Mouse (Mus musculus): ENCODE measurements around the gene Birc3. TPM values are rescaled to one million over a fixed set of nuclear protein-coding genes. Genes with fewer than 3 reads are reported as not detected.
A peak's percentile ranks its signal among the peaks of the same experiment; 100 is the strongest.
"Not testable (repeated sequence)": the region's sequence is repeated elsewhere in the genome, so short reads cannot be mapped to it uniquely, and the experiment has no call there.

Birc3 gene
- polyA plus RNA-seq, 1 experiment from 2014 or later, result 6.8 TPM

DNA sequence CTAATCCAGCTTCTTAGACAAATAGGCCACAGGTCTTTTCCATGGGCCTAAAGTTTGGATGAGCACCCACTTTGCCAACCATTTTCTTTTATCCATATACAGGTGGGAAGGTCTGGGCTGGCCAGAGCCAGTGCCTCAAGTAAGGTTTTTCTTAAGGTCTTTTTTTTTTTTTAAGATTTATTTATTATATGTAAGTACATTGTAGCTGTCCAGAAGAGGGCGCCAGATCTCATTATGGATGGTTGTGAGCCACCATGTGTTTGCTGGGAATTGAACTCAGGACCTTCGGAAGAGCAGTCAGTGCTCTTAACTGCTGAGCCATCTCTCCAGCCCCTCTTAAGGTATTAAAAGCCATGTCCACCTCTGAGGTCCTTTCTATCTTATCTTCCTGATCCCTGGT is 6.0 kb downstream of the Birc3 start:
- ATAC-seq (ENCODE audit: insufficient number of reproducible peaks, insufficient read depth, low FRiP score, low TSS enrichment, low read depth); H3K4me2 ChIP-seq; H3K27me3 ChIP-seq; H3K4me3 ChIP-seq (replicated peaks); H3K9ac ChIP-seq (replicated peaks); H3K4me1 ChIP-seq (replicated peaks); H3K9me3 ChIP-seq; H3K36me3 ChIP-seq; H3K27ac ChIP-seq: not testable (repeated sequence)
- WGBS, result 87% methylated on average over 2 of the region's 2 CpGs

DNA sequence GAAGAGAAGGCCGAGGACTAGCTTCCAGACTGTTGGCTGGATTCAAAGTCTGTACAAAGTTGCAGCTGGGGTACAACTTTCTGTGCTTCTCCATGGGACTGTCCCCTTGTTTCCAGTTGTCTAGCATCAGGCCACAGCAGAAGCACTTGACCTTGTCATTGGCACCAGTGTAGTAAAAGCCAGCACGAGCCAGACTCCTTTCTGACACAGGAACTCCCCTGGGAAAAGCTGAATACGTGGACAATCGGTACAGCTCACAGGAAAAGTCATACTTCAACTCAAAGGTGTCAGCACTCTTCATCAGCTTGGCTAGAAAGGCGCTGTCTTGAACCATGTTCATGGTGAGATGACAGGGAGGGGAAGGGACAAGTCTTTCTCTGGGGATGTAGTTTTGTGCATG is 12.0 kb downstream of the Birc3 start:
- WGBS, result 89% methylated on average over 5 of the region's 5 CpGs
- peaks cover 9% of the 10 kb centered on the region; the same call in 1 of the 2 replicates for H3K36me3 ChIP-seq
- H3K4me3 ChIP-seq (replicated peaks), result no peak overlapping the region
- no peaks in the 10 kb centered on the region for H3K4me1 ChIP-seq (replicated peaks)
- H3K9ac ChIP-seq (replicated peaks), result no peak overlapping the region
- H3K4me2 ChIP-seq, result no peak overlapping the region
- no peaks in the 10 kb centered on the region for H3K27me3 ChIP-seq
- H3K27ac ChIP-seq, result no peak overlapping the region
- ATAC-seq (ENCODE audit: insufficient number of reproducible peaks, insufficient read depth, low FRiP score, low TSS enrichment, low read depth), result no peak
- no peaks in the 10 kb centered on the region for H3K9me3 ChIP-seq

DNA sequence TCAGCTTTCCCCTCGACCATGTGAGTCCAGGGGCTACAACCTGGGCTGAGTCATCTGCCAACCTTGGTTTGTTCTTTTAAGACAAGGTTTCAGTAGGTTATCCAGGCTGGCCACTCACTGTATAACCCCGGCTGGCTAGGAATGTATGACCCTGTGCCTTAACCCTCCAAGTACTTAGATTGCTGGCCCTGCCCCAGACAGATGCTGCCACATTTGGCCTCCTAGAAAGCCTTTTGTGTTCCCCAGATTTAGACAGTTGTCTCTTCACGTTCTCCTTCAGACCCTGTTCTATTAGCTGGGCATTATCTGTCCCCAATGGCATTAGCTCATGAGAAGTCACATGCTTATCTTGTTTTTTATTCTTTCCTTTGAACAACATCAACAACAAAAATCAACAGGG is 17.1 kb downstream of the Birc3 start:
- H3K4me2 ChIP-seq, result no peak overlapping the region
- no peaks in the 10 kb centered on the region for H3K4me1 ChIP-seq (replicated peaks)
- H3K27ac ChIP-seq, result no peak overlapping the region
- H3K27me3 ChIP-seq, result no peaks in the 10 kb centered on the region
- ATAC-seq (ENCODE audit: insufficient number of reproducible peaks, insufficient read depth, low FRiP score, low TSS enrichment, low read depth), result no peak
- no peaks in the 10 kb centered on the region for H3K9me3 ChIP-seq
- peaks cover 9% of the 10 kb centered on the region; the same call in 1 of the 2 replicates for H3K36me3 ChIP-seq
- no peak overlapping the region for H3K9ac ChIP-seq (replicated peaks)
- WGBS, result 68% methylated on average over 3 of the region's 3 CpGs
- H3K4me3 ChIP-seq (replicated peaks), result no peak overlapping the region

DNA sequence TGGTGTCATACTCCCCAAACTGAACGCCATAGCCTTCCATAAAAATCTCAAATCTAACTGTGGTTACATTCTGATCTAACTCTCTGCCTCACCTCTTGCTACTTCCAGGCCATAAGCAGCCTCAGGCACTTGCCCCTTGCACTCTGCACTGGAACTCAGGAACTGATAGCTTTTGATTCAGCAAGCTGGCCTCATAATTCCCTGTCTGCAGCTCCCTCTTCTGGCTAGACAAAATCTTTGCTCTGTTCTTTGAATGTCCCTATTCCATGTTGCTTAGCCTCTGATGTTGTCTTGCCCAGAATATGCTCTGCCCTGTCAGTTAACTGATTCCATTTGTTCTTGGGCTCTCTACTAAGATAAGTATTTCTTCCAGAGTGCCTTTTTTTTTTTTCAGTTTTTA is 17.6 kb downstream of the Birc3 start:
- Histone ChIP-seq H3K36me3 (peaks cover 4% of the 10 kb centered on the region; the same call in 1 of the 2 replicates), H3K9me3 (no peaks in the 10 kb centered on the region), H3K9ac (replicated peaks) (no peak overlapping the region), H3K4me2 (no peak overlapping the region), H3K27ac (no peak overlapping the region), H3K27me3 (no peaks in the 10 kb centered on the region), H3K4me1 (replicated peaks) (no peaks in the 10 kb centered on the region), H3K4me3 (replicated peaks) (no peak overlapping the region)
- no peak for ATAC-seq (ENCODE audit: insufficient number of reproducible peaks, insufficient read depth, low FRiP score, low TSS enrichment, low read depth)
- 39% methylated on average over 1 of the region's 1 CpGs for WGBS

DNA sequence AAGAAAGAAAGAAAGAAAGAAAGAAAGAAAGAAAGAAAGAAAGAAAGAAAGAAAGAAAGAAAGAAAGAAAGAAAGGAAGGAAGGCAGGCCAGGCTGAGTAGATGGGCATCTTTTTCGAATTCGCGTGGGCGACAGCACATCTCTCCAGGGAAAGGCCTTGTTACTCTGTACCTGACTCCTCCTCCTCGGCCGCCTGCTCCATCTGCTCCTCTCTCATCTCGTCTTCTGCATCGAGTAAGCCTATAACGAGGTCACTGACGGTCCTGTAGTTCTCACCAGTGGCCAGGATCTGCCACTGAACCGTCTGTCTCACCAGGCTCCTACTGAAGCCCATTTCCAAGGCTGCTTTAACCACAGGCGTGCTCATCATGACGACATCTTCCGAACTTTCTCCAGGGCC is 18.8 kb downstream of the Birc3 start:
- not testable (repeated sequence) for ATAC-seq (ENCODE audit: insufficient number of reproducible peaks, insufficient read depth, low FRiP score, low TSS enrichment, low read depth); H3K9ac ChIP-seq (replicated peaks)
- 76% methylated on average over 14 of the region's 14 CpGs for WGBS

DNA sequence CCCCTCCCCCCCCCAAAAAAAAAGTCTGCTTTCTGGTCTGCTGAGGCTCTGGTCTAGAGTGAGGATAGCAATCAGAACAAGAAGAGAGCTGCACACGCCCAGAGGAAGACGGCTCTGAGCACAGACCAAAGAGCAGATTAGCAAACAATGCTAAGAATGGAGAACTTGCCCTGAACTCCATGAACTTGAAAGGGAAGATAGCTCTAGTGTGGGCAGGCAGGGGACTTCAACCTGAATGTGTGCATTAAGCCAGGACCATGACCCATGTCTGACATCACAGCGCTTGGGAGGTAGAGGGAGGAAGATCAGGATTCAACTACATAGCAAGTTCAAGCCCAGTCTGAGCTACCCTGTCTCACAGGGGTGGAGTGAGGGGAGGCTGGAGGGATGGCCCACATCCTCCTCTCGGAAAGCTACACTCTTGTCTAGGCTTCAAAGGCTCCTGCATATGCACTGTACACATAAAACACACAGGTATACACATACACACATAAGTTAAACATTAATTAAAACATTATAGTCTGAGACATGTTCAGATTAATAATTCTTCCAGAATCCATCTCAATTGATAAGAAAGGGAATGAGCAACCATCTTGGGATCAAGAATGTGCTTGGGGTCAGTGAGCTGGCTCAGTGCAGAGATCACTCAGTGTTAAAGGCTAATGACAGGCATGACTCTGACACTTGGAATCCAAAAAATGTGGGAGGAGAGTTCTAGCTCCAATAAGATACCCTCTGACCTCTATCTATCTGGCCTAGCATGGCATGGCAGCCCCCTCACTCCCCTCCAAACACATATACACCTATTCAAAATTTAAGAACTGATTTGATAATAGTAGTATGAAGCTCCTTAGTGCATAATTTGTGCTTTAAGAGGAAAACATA is 20.4 kb downstream of the Birc3 start:
- ATAC-seq (ENCODE audit: insufficient number of reproducible peaks, insufficient read depth, low FRiP score, low TSS enrichment, low read depth), result 0 out of 2 replicates have a peak, but pooled peaks have one; percentile 42
- H3K9me3 ChIP-seq, result no peaks in the 10 kb centered on the region
- no peaks in the 10 kb centered on the region for H3K4me1 ChIP-seq (replicated peaks)
- H3K27ac ChIP-seq, result no peak overlapping the region
- H3K36me3 ChIP-seq, result peaks cover 8% of the 10 kb centered on the region
- H3K27me3 ChIP-seq, result no peaks in the 10 kb centered on the region
- H3K4me3 ChIP-seq (replicated peaks), result no peak overlapping the region
- no peak overlapping the region for H3K9ac ChIP-seq (replicated peaks)
- H3K4me2 ChIP-seq, result no peak overlapping the region
- WGBS, result 91% methylated on average over 4 of the region's 4 CpGs

More for the DNA sequence above, 18.8 kb downstream of the Birc3 start:
- H3K27ac ChIP-seq; H3K36me3 ChIP-seq; H3K4me1 ChIP-seq (replicated peaks); H3K27me3 ChIP-seq; H3K4me3 ChIP-seq (replicated peaks); H3K9me3 ChIP-seq; H3K4me2 ChIP-seq: not testable (repeated sequence)

DNA sequence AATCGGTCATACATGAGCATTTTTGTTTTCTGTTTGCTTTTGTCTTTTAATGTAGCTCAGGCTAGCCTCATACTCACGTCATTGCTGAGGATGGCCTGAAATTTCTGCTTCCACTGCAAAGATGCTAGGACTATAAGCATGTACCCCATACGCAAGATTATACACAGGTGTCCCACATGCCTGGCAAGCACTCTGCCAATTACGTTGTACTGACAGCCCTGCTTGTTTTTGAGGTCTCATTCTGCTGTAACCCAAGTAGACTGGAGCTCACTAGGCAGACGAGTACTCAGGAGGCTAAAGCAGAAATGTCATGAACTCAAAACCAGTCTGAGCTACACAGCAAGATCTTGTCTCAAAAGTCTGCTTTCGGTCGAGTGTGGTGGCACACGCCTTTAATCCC is 21.1 kb downstream of the Birc3 start:
- no peaks in the 10 kb centered on the region for H3K4me1 ChIP-seq (replicated peaks)
- 84% methylated on average over 8 of the region's 8 CpGs for WGBS
- no peak overlapping the region for H3K4me2 ChIP-seq
- no peaks in the 10 kb centered on the region for H3K9me3 ChIP-seq
- ATAC-seq (ENCODE audit: insufficient number of reproducible peaks, insufficient read depth, low FRiP score, low TSS enrichment, low read depth), result no peak
- no peak overlapping the region for H3K4me3 ChIP-seq (replicated peaks)
- no peak overlapping the region for H3K27ac ChIP-seq
- no peak overlapping the region for H3K9ac ChIP-seq (replicated peaks)
- no peaks in the 10 kb centered on the region for H3K27me3 ChIP-seq
- H3K36me3 ChIP-seq, result peaks cover 8% of the 10 kb centered on the region

DNA sequence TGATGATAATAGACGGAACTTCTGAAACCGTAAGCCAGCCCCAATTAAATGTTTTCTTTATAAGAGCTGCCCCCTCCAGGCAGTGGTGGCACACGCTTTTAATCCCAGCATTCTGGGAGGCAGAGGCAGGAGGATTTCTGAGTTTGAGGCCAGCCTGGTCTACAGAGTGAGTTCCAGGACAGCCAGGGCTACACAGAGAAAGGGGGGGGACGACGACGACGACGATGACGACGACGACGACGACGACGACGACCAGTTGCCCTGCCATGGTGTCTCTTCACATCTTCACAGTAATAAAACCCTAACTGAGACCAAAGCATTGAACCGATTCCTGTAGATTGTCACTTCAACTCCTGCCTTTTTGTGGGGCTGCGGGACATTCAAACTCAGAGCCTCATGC is 24.8 kb downstream of the Birc3 start:
- Histone ChIP-seq H3K4me3 (replicated peaks) (no peak overlapping the region), H3K4me1 (replicated peaks) (no peaks in the 10 kb centered on the region), H3K4me2 (no peak overlapping the region), H3K9me3 (no peaks in the 10 kb centered on the region), H3K9ac (replicated peaks) (no peak overlapping the region), H3K27ac (no peak overlapping the region), H3K36me3 (peaks cover 8% of the 10 kb centered on the region), H3K27me3 (no peaks in the 10 kb centered on the region)
- WGBS, result 90% methylated on average over 18 of the region's 18 CpGs
- no peak for ATAC-seq (ENCODE audit: insufficient number of reproducible peaks, insufficient read depth, low FRiP score, low TSS enrichment, low read depth)

DNA sequence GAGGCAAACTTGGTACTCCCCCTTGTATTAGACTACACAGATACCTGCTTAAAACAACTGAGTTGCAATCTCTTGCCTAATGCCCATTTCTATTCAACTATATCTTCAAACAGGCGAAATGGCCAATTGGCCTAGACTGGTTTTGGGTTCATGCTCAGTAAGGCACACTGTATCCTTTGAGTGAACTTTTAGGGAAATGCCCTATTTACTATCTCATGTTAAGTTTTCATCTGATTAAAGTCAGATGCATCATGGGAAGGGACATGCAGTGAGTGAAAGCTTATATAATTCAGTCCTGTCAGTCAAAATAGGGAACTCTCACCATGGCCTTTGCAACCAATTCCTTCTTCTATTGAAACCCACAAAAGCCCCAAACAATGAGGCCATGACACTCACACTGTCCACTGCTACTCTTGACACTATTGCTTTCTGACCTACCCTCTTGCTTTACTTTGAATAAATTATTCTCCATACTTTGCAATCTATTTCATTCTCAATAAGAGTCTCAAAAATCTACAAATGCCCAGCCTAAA is 26.3 kb downstream of the Birc3 start:
- Histone ChIP-seq H3K36me3 (peaks cover 8% of the 10 kb centered on the region), H3K27me3 (no peaks in the 10 kb centered on the region), H3K9me3 (no peaks in the 10 kb centered on the region), H3K4me3 (replicated peaks) (no peak overlapping the region), H3K4me2 (no peak overlapping the region), H3K9ac (replicated peaks) (no peak overlapping the region), H3K4me1 (replicated peaks) (no peaks in the 10 kb centered on the region), H3K27ac (no peak overlapping the region)
- ATAC-seq (ENCODE audit: insufficient number of reproducible peaks, insufficient read depth, low FRiP score, low TSS enrichment, low read depth), result no peak
- WGBS, result 85% methylated on average over 1 of the region's 1 CpGs

DNA sequence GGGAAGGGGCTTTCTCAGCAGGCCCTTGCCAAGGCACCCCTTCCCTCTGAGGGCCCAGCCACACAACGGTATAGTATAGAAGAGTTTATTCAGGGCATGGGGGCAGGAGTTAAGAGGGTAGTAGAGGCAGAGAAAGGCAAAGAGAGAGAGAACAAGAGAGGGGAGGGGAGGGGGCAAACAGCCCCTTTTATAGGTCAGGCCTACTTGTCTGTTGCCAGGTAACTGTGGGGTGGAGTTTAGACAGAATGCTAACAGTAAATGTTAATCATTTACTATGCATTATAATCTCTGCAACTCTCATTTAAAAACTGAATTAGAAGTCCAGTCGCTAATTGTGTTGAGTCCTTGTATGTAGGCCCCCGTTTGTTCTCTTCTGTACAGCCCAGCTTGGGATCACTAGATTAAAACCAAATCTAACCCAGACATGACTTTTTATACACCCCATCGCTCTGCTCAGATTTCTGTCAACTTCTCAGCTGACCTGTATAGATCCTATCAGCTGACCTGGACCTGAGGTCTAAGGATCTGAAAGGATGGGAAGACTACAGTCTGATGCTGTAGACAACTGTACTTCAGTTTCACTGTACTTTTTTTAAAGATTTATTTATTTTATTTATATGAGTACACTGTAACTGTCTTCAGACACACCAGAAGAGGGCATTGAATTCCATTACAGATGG is 27.6 kb downstream of the Birc3 start:
- no peak overlapping the region for H3K4me3 ChIP-seq (replicated peaks)
- H3K27me3 ChIP-seq, result no peaks in the 10 kb centered on the region
- no peaks in the 10 kb centered on the region for H3K4me1 ChIP-seq (replicated peaks)
- no peak overlapping the region for H3K27ac ChIP-seq
- H3K36me3 ChIP-seq, result peaks cover 8% of the 10 kb centered on the region
- no peak for ATAC-seq (ENCODE audit: insufficient number of reproducible peaks, insufficient read depth, low FRiP score, low TSS enrichment, low read depth)
- no peaks in the 10 kb centered on the region for H3K9me3 ChIP-seq
- 65% methylated on average over 4 of the region's 4 CpGs for WGBS
- no peak overlapping the region for H3K9ac ChIP-seq (replicated peaks)
- H3K4me2 ChIP-seq, result no peak overlapping the region

DNA sequence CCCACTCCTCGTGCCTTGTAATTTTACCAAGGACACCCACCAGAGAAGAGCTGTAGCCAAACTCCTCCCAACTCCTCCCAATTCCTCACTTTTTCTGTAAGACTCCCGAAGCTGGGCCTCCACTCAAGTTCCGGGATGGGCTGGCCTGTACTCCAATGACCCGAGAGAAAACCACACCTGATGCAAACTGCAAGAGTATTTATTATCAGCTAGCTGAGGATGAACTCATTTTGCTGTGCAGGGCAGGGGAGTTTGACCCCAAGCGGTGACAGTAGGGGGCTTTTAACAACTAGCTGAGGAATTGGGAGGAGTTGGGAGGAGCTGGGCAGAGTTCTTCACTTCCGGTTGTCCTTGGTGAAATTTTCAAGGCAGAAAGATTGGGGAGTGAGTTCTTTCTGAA is 31.8 kb downstream of the Birc3 start:
- Histone ChIP-seq H3K27ac (no peak overlapping the region), H3K4me3 (replicated peaks) (no peak overlapping the region), H3K36me3 (no peaks in the 10 kb centered on the region), H3K27me3 (no peaks in the 10 kb centered on the region), H3K9me3 (no peaks in the 10 kb centered on the region), H3K4me2 (no peak overlapping the region), H3K9ac (replicated peaks) (no peak overlapping the region), H3K4me1 (replicated peaks) (no peaks in the 10 kb centered on the region)
- ATAC-seq (ENCODE audit: insufficient number of reproducible peaks, insufficient read depth, low FRiP score, low TSS enrichment, low read depth), result no peak
- WGBS, result 73% methylated on average over 6 of the region's 6 CpGs

All from limb, embryonic 12.5 days (tissue).